Mouse (Mus musculus) neural tube, embryonic 12.5 days (tissue): Measurements from ENCODE around the gene Ghdc. TPM values are rescaled to one million over a fixed set of nuclear protein-coding genes. Genes with fewer than 3 reads are reported as not detected.

Source experiments
- ATAC-seq: fragments of 200-750 bp; cut with Nextera tagmentation; 2 replicates; pipeline ENCODE4 v1.8.0; 2017; ENCODE audit warnings: low read depth, mild to moderate bottlenecking, moderate TSS enrichment, moderate library complexity; ENCODE audit not compliant: low FRiP score
- H3K27ac ChIP-seq: fragments of 300-500 bp; sonication (generic); 2 replicates; pipeline ENCODE4 v1.5.1; 2016
- H3K27me3 ChIP-seq: fragments of 300-500 bp; sonication (generic); replicated peaks from 2 replicates; pipeline ENCODE4 v1.6.1; 2016; ENCODE audit warnings: mild to moderate bottlenecking
- H3K36me3 ChIP-seq: fragments of 300-500 bp; sonication (generic); 2 replicates; pipeline ENCODE4 v1.6.1; 2016; ENCODE audit warnings: mild to moderate bottlenecking
- H3K4me1 ChIP-seq: fragments of 300-500 bp; sonication (generic); 2 replicates; pipeline ENCODE4 v1.6.1; 2016
- H3K4me2 ChIP-seq: fragments of 300-500 bp; sonication (generic); replicated peaks from 2 replicates; pipeline ENCODE4 v1.6.1; 2016; ENCODE audit warnings: mild to moderate bottlenecking
- H3K4me3 ChIP-seq: fragments of 300-500 bp; sonication (generic); 2 replicates; pipeline ENCODE4 v1.5.1; 2016
- H3K9ac ChIP-seq: fragments of 300-500 bp; sonication (generic); 2 replicates; pipeline ENCODE4 v1.6.1; 2016; ENCODE audit warnings: mild to moderate bottlenecking
- H3K9me3 ChIP-seq: fragments of 300-500 bp; sonication (generic); 2 replicates; pipeline ENCODE4 v1.6.1; 2016; ENCODE audit warnings: mild to moderate bottlenecking
- WGBS: fragments of 180-500 bp; shearing (Covaris S2); methylation state at CpG from one replicate; pipeline ENCODE4 v1.1.7; 2016; 5-methylcytosine and 5-hydroxymethylcytosine counted together
- polyA plus RNA-seq: library from polyadenylated mRNA; unstranded; fragments of >200 nt; fragmentation: Nextera tagmentation; extraction: Ambion mirVana; gene quantifications from 2 replicates; pipeline ENCODE4 v1.2.1, GENCODE M21; 2016

Gene Ghdc
- polyA plus RNA-seq, result 3.3 and 4.4 TPM in 2 replicates

DNA sequence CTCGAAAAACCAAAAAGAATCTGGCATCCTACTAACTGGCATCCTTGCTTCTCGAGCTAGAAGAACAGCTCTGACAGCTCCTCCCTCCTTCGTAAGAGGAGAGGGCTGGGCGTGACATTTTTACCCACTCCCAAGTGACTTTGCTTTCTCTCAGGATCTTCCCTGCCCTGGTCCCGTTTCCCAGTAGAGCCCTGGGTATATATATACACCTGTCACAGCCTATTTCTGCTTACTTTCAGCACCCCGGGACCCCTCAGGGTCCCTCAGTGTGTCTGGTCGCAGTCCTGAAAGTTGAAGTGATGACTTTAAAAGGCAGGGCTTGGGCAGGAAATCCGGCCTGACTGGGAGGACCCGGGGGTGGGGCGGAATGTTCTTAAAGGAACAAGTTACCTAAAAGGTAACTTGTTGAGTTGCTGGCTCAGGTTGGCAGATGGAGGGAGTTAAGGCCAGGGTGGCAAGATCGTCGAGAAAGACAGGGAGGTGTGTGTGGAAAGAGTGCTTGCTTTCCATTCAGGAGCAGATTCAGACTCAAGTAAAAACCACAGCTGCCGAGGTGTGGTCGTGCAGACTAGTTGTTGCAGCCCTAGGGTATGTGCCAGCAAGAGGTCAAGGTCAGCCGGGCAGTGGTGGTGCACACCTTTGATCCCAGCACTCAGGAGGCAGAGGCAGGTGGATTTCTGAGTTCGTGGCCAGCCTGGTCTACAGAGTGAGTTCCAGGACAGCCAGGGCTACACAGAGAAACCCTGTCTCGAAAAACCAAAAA is at the start of gene Ghdc:
Gene Ghdc, minus strand, starts transcription at position 312 of the 763 bp plus-strand sequence.
- WGBS, result 23% methylated on average over 17 of the region's 17 CpGs
- ATAC-seq, result no peak
- Histone ChIP-seq H3K4me2 (peak within 1 kb of the TSS; percentile 60), H3K9ac (0 out of 2 replicates have a peak within 1 kb of the TSS, but pooled peaks have one; percentile 33), H3K36me3 (no peaks in the 10 kb centered on the region), H3K4me1 (0 out of 2 replicates have a peak, but pooled peaks cover 3% of the 10 kb centered on the region), H3K4me3 (peak within 1 kb of the TSS; percentile 41), H3K27me3 (no peaks in the 10 kb centered on the region), H3K9me3 (no peaks in the 10 kb centered on the region), H3K27ac (no peak within 1 kb of the TSS)

DNA sequence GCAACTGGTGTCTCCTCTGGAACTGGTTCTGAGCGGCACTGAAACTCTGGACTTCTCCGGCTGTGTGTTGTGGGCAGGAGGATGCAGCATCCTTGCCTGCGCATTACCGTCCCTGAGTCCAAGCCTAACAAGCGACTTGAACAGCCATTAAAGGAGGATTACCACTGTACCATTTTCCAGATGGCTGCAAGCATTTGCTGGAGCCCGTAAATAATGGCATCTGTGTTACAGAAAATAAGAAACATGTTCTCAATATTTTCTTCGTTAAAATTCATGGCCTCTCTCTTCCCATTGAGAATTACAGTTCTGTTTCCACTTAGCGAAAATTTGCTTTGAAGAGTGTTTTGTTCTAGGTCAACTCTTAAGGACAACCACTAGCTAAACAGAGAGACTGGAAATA is 49.3 kb upstream of the Ghdc start:
- H3K4me3 ChIP-seq, result no peak overlapping the region
- peaks cover 3% of the 10 kb centered on the region for H3K4me1 ChIP-seq
- no peaks in the 10 kb centered on the region for H3K27me3 ChIP-seq
- no peaks in the 10 kb centered on the region for H3K36me3 ChIP-seq
- no peak overlapping the region for H3K9ac ChIP-seq
- 89% methylated on average over 8 of the region's 8 CpGs for WGBS
- H3K4me2 ChIP-seq, result no peak overlapping the region
- no peak for ATAC-seq
- H3K27ac ChIP-seq, result no peak overlapping the region
- no peaks in the 10 kb centered on the region for H3K9me3 ChIP-seq

DNA sequence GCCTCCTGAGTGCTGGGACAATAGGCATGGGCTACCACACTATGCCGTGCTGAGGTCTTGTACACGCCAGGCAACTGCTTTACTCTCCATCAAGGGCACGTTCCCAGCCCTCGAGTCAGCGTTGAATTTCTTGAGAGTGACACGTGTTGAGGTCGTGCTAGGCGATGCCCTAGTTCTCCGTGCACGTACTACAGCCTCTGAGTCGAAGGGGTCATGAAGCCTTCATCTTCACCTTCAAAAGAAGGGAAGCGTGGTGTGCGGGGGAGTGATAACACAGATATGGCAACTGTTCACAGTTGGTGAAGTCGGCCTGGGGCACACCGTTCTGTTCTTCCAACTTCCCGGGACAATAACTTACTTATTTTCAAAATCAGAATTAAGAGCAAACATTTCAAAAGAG is 48.9 kb upstream of the Ghdc start:
- H3K4me2 ChIP-seq, result no peak overlapping the region
- no peaks in the 10 kb centered on the region for H3K9me3 ChIP-seq
- no peak overlapping the region for H3K9ac ChIP-seq
- no peak overlapping the region for H3K4me3 ChIP-seq
- H3K36me3 ChIP-seq, result no peaks in the 10 kb centered on the region
- WGBS, result 89% methylated on average over 16 of the region's 16 CpGs
- ATAC-seq, result no peak
- no peaks in the 10 kb centered on the region for H3K27me3 ChIP-seq
- no peak overlapping the region for H3K27ac ChIP-seq
- peaks cover 3% of the 10 kb centered on the region for H3K4me1 ChIP-seq

DNA sequence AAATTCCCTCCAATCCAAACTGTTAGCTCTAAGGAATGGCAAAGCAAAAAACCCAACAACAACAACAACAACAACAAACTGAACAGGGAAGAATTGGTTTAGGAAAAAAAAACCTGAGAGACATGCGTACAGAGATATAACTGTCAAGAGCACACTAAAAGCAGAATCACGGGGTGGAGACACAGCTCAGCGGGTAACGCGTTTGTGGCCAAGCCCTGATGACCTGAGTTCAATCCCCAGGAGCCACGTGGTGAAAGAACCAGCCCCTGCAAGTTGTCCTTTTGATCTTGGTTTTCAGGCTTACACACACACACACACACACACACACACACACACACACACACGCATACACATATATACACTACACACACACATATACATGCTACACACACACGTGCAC is 48.3 kb upstream of the Ghdc start:
- Histone ChIP-seq H3K4me3 (no peak overlapping the region), H3K4me1 (peaks cover 3% of the 10 kb centered on the region), H3K9ac (no peak overlapping the region), H3K27me3 (no peaks in the 10 kb centered on the region), H3K36me3 (no peaks in the 10 kb centered on the region), H3K4me2 (no peak overlapping the region), H3K9me3 (no peaks in the 10 kb centered on the region), H3K27ac (no peak overlapping the region)
- ATAC-seq, result no peak
- 49% methylated on average over 8 of the region's 8 CpGs for WGBS

GRCm38 (mm10) chr11:100818359-100819012 is 47.7 kb upstream of the Ghdc start:
- Histone ChIP-seq H3K27me3 (no peaks in the 10 kb centered on the region), H3K9ac (no peak overlapping the region), H3K36me3 (no peaks in the 10 kb centered on the region), H3K9me3 (no peaks in the 10 kb centered on the region), H3K4me1 (peaks cover 3% of the 10 kb centered on the region), H3K27ac (no peak overlapping the region), H3K4me3 (no peak overlapping the region), H3K4me2 (no peak overlapping the region)
- ATAC-seq, result no peak
- WGBS, result 88% methylated on average over 15 of the region's 15 CpGs

DNA sequence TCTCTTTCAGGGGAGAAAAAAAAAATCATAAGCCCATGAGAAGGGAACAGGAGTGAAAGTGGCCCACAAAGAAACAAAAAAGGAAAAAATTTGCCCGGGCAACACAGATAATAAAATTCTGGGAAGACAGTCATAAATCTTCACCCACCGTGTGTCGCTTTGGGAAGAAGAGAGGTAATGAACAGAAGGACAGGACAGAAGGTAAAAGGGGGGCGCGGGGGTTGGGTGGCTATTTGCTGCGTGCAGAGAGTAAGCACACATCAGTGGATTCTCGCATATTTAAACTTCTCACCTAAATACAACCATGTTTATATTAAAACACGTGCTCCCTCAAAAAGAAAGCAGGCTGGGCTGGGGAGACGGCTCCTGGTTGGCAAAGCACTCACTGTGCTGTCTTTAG is 46.6 kb upstream of the Ghdc start:
- Histone ChIP-seq H3K9me3 (no peaks in the 10 kb centered on the region), H3K27me3 (no peaks in the 10 kb centered on the region), H3K4me1 (peaks cover 3% of the 10 kb centered on the region), H3K9ac (no peak overlapping the region), H3K36me3 (no peaks in the 10 kb centered on the region), H3K4me3 (no peak overlapping the region), H3K27ac (no peak overlapping the region), H3K4me2 (no peak overlapping the region)
- WGBS, result 53% methylated on average over 9 of the region's 9 CpGs
- no peak for ATAC-seq

DNA sequence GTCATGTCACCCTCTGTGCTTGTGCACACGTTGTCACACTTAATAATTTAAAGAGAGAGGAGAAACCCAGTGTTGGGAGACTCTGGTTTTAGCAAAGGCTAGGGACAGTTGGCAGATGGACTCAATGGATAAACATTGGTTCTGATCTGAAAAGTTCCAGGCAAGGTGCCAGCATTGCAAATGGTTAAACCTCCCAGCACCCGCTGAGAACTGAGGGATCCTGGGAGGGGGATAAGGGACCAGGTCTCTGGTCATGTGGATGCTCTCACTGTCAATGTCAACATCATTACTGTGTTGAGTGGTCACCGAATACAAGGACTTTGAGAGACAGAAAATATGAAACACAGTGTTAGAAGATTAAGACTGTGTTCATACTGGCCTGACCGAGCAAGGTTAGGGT is 46.0 kb upstream of the Ghdc start:
- H3K9ac ChIP-seq, result no peak overlapping the region
- no peak for ATAC-seq
- WGBS, result 81% methylated on average over 4 of the region's 4 CpGs
- H3K36me3 ChIP-seq, result no peaks in the 10 kb centered on the region
- H3K27ac ChIP-seq, result no peak overlapping the region
- no peak overlapping the region for H3K4me2 ChIP-seq
- no peaks in the 10 kb centered on the region for H3K9me3 ChIP-seq
- no peak overlapping the region for H3K4me3 ChIP-seq
- no peaks in the 10 kb centered on the region for H3K27me3 ChIP-seq
- peaks cover 3% of the 10 kb centered on the region for H3K4me1 ChIP-seq

DNA sequence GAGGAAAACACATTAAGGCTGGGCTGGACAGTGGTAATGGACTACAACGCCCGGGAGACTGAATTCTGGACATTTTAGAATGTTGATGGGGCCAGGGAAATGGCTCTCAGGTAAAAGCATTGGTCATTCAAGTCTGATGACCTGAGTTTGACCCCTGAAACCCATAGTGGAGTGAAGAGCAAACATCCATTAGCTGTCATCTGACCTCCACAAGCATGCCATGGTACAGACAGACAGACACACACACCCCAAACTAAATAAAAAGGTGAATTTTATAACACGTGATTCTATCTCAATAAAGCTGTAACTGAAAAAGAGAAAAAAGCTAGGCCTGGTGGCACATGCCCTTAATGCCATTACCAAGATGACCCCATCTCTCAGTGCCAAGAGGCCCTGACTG is 45.6 kb upstream of the Ghdc start:
- 84% methylated on average over 3 of the region's 3 CpGs for WGBS
- H3K36me3 ChIP-seq, result no peaks in the 10 kb centered on the region
- H3K27ac ChIP-seq, result no peak overlapping the region
- H3K4me2 ChIP-seq, result no peak overlapping the region
- H3K9ac ChIP-seq, result no peak overlapping the region
- H3K4me3 ChIP-seq, result no peak overlapping the region
- H3K27me3 ChIP-seq, result no peaks in the 10 kb centered on the region
- H3K9me3 ChIP-seq, result no peaks in the 10 kb centered on the region
- peaks cover 3% of the 10 kb centered on the region for H3K4me1 ChIP-seq
- no peak for ATAC-seq

DNA sequence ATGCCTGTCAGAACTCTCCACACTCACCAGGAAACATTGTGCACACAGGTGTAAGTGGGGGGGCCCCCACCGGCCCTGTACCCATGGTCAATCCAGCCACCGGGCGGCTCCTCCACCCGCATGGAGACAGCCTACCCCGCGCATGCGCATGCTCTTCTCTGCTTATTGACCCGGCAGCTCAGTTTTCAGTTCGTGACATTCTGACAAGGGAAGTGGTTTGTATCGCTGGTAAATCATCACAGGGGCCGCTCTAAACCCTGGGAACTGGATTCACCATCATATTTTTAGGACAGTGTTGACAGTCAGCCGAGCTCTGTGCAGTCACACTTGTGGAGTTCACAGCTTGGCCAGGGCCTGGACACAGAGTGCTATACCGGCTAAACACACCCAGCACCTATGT is 43.7 kb upstream of the Ghdc start:
- no peak overlapping the region for H3K4me2 ChIP-seq
- no peaks in the 10 kb centered on the region for H3K36me3 ChIP-seq
- H3K9me3 ChIP-seq, result no peaks in the 10 kb centered on the region
- no peaks in the 10 kb centered on the region for H3K27me3 ChIP-seq
- H3K27ac ChIP-seq, result no peak overlapping the region
- no peak overlapping the region for H3K9ac ChIP-seq
- H3K4me3 ChIP-seq, result no peak overlapping the region
- 75% methylated on average over 13 of the region's 13 CpGs for WGBS
- ATAC-seq, result no peak
- peaks cover 3% of the 10 kb centered on the region for H3K4me1 ChIP-seq

- Histone ChIP-seq H3K4me1 (no peaks in the 10 kb centered on the region), H3K4me3 (no peak overlapping the region), H3K36me3 (no peaks in the 10 kb centered on the region), H3K9me3 (no peaks in the 10 kb centered on the region), H3K9ac (no peak overlapping the region), H3K27ac (no peak overlapping the region), H3K27me3 (no peaks in the 10 kb centered on the region), H3K4me2 (no peak overlapping the region)
- no peak for ATAC-seq
- WGBS, result 95% methylated on average over 2 of the region's 2 CpGs
Observed at GRCm38 (mm10) chr11:100811132-100811531, 40.4 kb upstream of the Ghdc start.

DNA sequence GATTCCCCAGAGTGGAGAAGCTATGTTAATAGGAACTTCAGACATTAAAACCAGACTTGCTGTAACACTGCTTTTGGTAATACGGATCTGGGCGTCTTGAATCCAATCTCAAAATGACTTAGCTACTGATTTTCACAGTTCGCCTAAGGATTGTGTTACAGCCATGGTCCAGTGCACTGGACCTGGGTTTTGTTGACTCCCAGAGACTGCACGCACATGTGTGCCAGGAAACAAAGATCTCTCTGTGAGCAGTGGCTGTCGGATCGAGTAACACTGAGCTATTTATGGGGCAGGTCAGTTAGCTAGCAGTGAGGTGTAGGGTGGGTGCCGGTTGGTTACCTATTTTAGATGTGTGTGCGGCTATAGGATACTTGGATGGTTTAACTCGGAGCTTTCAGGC is 39.8 kb upstream of the Ghdc start:
- WGBS, result 79% methylated on average over 9 of the region's 9 CpGs
- no peak overlapping the region for H3K4me3 ChIP-seq
- H3K4me1 ChIP-seq, result no peaks in the 10 kb centered on the region
- no peak overlapping the region for H3K27ac ChIP-seq
- H3K9me3 ChIP-seq, result no peaks in the 10 kb centered on the region
- no peak for ATAC-seq
- H3K9ac ChIP-seq, result no peak overlapping the region
- no peaks in the 10 kb centered on the region for H3K27me3 ChIP-seq
- H3K4me2 ChIP-seq, result no peak overlapping the region
- H3K36me3 ChIP-seq, result no peaks in the 10 kb centered on the region

DNA sequence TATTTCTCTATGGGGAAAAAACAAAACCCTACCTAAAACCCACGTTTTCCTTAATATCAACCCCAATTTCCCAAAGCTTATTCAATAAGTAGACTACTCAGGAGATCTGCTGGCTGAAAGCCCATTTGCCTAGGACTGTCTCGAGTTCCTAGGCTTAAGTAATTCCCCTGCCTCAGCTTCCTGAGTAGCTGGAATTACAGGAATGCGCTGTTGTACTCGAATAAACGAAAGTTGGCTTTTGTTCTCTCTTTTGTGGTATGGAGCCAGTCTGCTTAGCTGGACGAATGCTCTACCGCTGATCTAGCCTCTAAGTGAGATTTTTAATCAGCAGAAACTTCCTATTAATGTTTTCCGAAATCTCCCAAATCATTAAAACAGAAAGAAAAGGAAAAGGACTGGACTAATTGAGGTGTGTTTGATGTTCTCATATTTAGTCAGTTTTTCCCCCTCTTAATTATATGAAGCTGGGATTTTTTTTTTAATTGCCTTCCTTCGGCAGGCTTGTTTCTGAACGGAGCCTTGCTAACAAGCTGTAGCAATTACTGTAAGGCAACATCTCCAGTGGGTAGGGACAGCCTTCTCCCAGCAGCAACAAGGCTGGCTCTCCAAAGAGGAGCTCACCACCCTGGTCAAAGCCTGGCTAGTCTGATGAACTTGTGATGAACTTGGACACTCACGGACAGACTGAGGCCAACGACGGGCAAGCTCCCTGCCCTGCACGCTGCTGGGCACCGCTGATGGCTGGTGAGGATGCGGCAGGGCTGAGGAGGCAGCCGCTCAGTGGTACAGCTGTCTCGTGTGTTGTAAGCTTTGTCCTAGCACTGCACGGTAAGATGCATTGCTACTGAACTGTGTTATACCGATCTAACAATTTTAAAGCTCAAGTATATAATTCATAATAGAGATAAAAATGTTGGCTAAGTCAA is 35.9 kb upstream of the Ghdc start:
- WGBS, result 77% methylated on average over 20 of the region's 20 CpGs
- H3K4me2 ChIP-seq, result no peak overlapping the region
- no peaks in the 10 kb centered on the region for H3K9me3 ChIP-seq
- no peak overlapping the region for H3K27ac ChIP-seq
- H3K36me3 ChIP-seq, result peaks cover 28% of the 10 kb centered on the region
- ATAC-seq, result no peak
- H3K4me1 ChIP-seq, result no peaks in the 10 kb centered on the region
- no peaks in the 10 kb centered on the region for H3K27me3 ChIP-seq
- H3K9ac ChIP-seq, result no peak overlapping the region
- no peak overlapping the region for H3K4me3 ChIP-seq
